Mouse (Mus musculus) monocyte, adult 2 months (primary cell): ENCODE measurements around the gene Cox6b2.
A peak's percentile ranks its signal among the peaks of the same experiment; 100 is the strongest.
"Not testable (repeated sequence)": the region's sequence is repeated elsewhere in the genome, so short reads cannot be mapped to it uniquely, and the experiment has no call there.

Source experiments
- DNase-seq, 2 experiments: peaks; one replicate each; pipeline ENCODE4 v3.0.0; 2022; ENCODE audit warnings: low spot score in 2 of 2, low read depth in 1 of 2

Gene Cox6b2

GRCm38 (mm10) chr7:4752821-4753570 lies at the start of gene Cox6b2:
Gene Cox6b2, minus strand, starts transcription at chr7:4753094.
- DNase-seq, result peak; percentile 38 to 45

- DNase-seq, result no peak
Measured at GRCm38 (mm10) chr7:4802247-4802646, 49.4 kb upstream of the Cox6b2 start.

GRCm38 (mm10) chr7:4795767-4796433 lies 43.0 kb upstream of the Cox6b2 start:
- no peak for DNase-seq

GRCm38 (mm10) chr7:4794631-4795168 lies 41.8 kb upstream of the Cox6b2 start:
- no peak for DNase-seq

GRCm38 (mm10) chr7:4793674-4794073 lies 40.8 kb upstream of the Cox6b2 start:
- no peak for DNase-seq

GRCm38 (mm10) chr7:4793248-4793647 lies 40.4 kb upstream of the Cox6b2 start:
- not testable (repeated sequence) for DNase-seq

- DNase-seq, result peak; percentile 85 to 90
Measured at GRCm38 (mm10) chr7:4792278-4793212, 39.7 kb upstream of the Cox6b2 start, which contains the start of gene Rpl28. Gene Rpl28, plus strand, starts transcription at chr7:4792874.

GRCm38 (mm10) chr7:4789436-4789935 lies 36.6 kb upstream of the Cox6b2 start, which contains the start of gene Tmem238:
Gene Tmem238, minus strand, starts transcription at chr7:4789656.
- no peak for DNase-seq

- no peak for DNase-seq
Measured at GRCm38 (mm10) chr7:4788499-4789435, 35.9 kb upstream of the Cox6b2 start.

- DNase-seq, result no peak
Measured at GRCm38 (mm10) chr7:4783667-4784268, 30.9 kb upstream of the Cox6b2 start.

GRCm38 (mm10) chr7:4782759-4783158 lies 29.9 kb upstream of the Cox6b2 start, which contains the start of the genes Il11 and Tmem190:
Gene Il11, minus strand, starts transcription at chr7:4782859.
Gene Tmem190, plus strand, starts transcription at chr7:4782937.
- DNase-seq, result no peak

- DNase-seq, result no peak
Measured at GRCm38 (mm10) chr7:4782130-4782529, 29.2 kb upstream of the Cox6b2 start.

GRCm38 (mm10) chr7:4779921-4780320 lies 27.0 kb upstream of the Cox6b2 start:
- no peak for DNase-seq

- DNase-seq, result no peak
Measured at GRCm38 (mm10) chr7:4777851-4778637, 25.1 kb upstream of the Cox6b2 start.

- DNase-seq, result no peak
Measured at GRCm38 (mm10) chr7:4776861-4777830, 24.3 kb upstream of the Cox6b2 start.

GRCm38 (mm10) chr7:4776131-4776530 lies 23.2 kb upstream of the Cox6b2 start:
- DNase-seq, result no peak

GRCm38 (mm10) chr7:4771202-4771601 lies 18.3 kb upstream of the Cox6b2 start, which contains the start of gene Fam71e2:
Gene Fam71e2, minus strand, starts transcription at chr7:4771302.
- no peak for DNase-seq
